Mouse (Mus musculus) kidney, embryonic 16.5 days (tissue): ENCODE data around the gene Zfp652. TPM values are rescaled to one million over a fixed set of nuclear protein-coding genes. Genes with fewer than 3 reads are reported as not detected.
A peak's percentile ranks its signal among the peaks of the same experiment; 100 is the strongest.

Experiments used
- ATAC-seq: fragments of 200-750 bp; cut with Nextera tagmentation; 2 replicates; pipeline ENCODE4 v1.8.0; 2017; ENCODE audit warnings: moderate TSS enrichment; ENCODE audit not compliant: low FRiP score, low TSS enrichment
- H3K27ac ChIP-seq: fragments of 300-500 bp; sonication (generic); 2 replicates; pipeline ENCODE4 v1.5.1; 2014; ENCODE audit warnings: low read length
- H3K27me3 ChIP-seq: fragments of 300-500 bp; sonication (generic); 2 replicates; pipeline ENCODE4 v1.6.1; 2014; ENCODE audit warnings: low read length, control low read depth, mixed read lengths; ENCODE audit not compliant: insufficient read depth
- H3K36me3 ChIP-seq: fragments of 300-500 bp; sonication (generic); 2 replicates; pipeline ENCODE4 v1.6.1; 2014; ENCODE audit warnings: low read length, control low read depth, mixed read lengths; ENCODE audit not compliant: insufficient read depth
- H3K4me1 ChIP-seq: fragments of 300-500 bp; sonication (generic); 2 replicates; pipeline ENCODE4 v1.6.1; 2014; ENCODE audit warnings: low read length, control low read depth, mixed read lengths; ENCODE audit not compliant: insufficient read depth
- H3K4me2 ChIP-seq: fragments of 300-500 bp; sonication (generic); replicated peaks from 2 replicates; pipeline ENCODE4 v1.6.1; 2014; ENCODE audit warnings: low read depth, low read length
- H3K4me3 ChIP-seq: fragments of 300-500 bp; sonication (generic); 2 replicates; pipeline ENCODE4 v1.5.1; 2014; ENCODE audit warnings: mild to moderate bottlenecking, low read length
- H3K9ac ChIP-seq: fragments of 300-500 bp; sonication (generic); replicated peaks from 2 replicates; pipeline ENCODE4 v1.6.1; 2014; ENCODE audit warnings: low read length
- H3K9me3 ChIP-seq: fragments of 300-500 bp; sonication (generic); 2 replicates; pipeline ENCODE4 v1.6.1; 2016; ENCODE audit warnings: low read length, control low read depth
- WGBS: fragments of 180-500 bp; shearing (Covaris S2); extraction: QIAGEN DNeasy Blood & Tissue Kit; methylation state at CpG from one replicate; pipeline ENCODE4 v1.1.7; 2014; 5-methylcytosine and 5-hydroxymethylcytosine counted together
- polyA plus RNA-seq: library from polyadenylated mRNA; unstranded; fragments of >200 nt; fragmentation: Nextera tagmentation; extraction: Ambion mirVana; gene quantifications from 2 replicates; pipeline ENCODE4 v1.2.1, GENCODE M21; 2015

Gene Zfp652
- polyA plus RNA-seq, 1 experiment from 2014 or later, result 24.0 TPM

- H3K4me3 ChIP-seq, result no peak overlapping the region
- H3K4me2 ChIP-seq, result no peak overlapping the region
- no peaks in the 10 kb centered on the region for H3K36me3 ChIP-seq
- peaks cover 12% of the 10 kb centered on the region for H3K4me1 ChIP-seq
- ATAC-seq, result no peak
- WGBS, result 82% methylated on average over 4 of the region's 4 CpGs
- peaks cover 3% of the 10 kb centered on the region; the same call in 1 of the 2 replicates for H3K9me3 ChIP-seq
- H3K27me3 ChIP-seq, result no peaks in the 10 kb centered on the region
- H3K9ac ChIP-seq, result no peak overlapping the region
- H3K27ac ChIP-seq, result no peak overlapping the region
Measured at GRCm38 (mm10) chr11:95857306-95857705, 144.8 kb downstream of the Zfp652 start.

GRCm38 (mm10) chr11:95857716-95858527 lies 145.4 kb downstream of the Zfp652 start:
- Histone ChIP-seq H3K4me3 (peak overlapping the region; percentile 82), H3K9ac (peak overlapping the region; percentile 76), H3K4me2 (peak overlapping the region; percentile 96), H3K27ac (peak overlapping the region; percentile 98), H3K9me3 (peaks cover 3% of the 10 kb centered on the region; the same call in 1 of the 2 replicates), H3K27me3 (no peaks in the 10 kb centered on the region), H3K36me3 (no peaks in the 10 kb centered on the region), H3K4me1 (peaks cover 12% of the 10 kb centered on the region)
- 18% methylated on average over 21 of the region's 21 CpGs for WGBS
- no peak for ATAC-seq

GRCm38 (mm10) chr11:95858528-95859467 lies 146.3 kb downstream of the Zfp652 start:
- peaks cover 3% of the 10 kb centered on the region; the same call in 1 of the 2 replicates for H3K9me3 ChIP-seq
- H3K27ac ChIP-seq, result peak overlapping the region; percentile 98
- peak overlapping the region; percentile 82 for H3K9ac ChIP-seq
- under 1% methylated on average over 58 of the region's 58 CpGs for WGBS
- peaks cover 12% of the 10 kb centered on the region for H3K4me1 ChIP-seq
- H3K27me3 ChIP-seq, result no peaks in the 10 kb centered on the region
- H3K36me3 ChIP-seq, result no peaks in the 10 kb centered on the region
- H3K4me3 ChIP-seq, result peak overlapping the region; percentile 82
- peak overlapping the region; percentile 96 for H3K4me2 ChIP-seq
- ATAC-seq, result peak; percentile 99

GRCm38 (mm10) chr11:95859468-95859855 lies 147.0 kb downstream of the Zfp652 start:
- WGBS, result under 1% methylated on average over 35 of the region's 35 CpGs
- no peaks in the 10 kb centered on the region for H3K36me3 ChIP-seq
- peak overlapping the region; percentile 98 for H3K27ac ChIP-seq
- peak; percentile 52 for ATAC-seq
- peak overlapping the region; percentile 82 for H3K9ac ChIP-seq
- peak overlapping the region; percentile 82 for H3K4me3 ChIP-seq
- peaks cover 12% of the 10 kb centered on the region for H3K4me1 ChIP-seq
- 0 out of 2 replicates have a peak, but pooled peaks cover under 1% of the 10 kb centered on the region for H3K9me3 ChIP-seq
- no peaks in the 10 kb centered on the region for H3K27me3 ChIP-seq
- H3K4me2 ChIP-seq, result peak overlapping the region; percentile 96

GRCm38 (mm10) chr11:95860071-95860490 lies 147.6 kb downstream of the Zfp652 start:
- Histone ChIP-seq H3K4me2 (peak overlapping the region; percentile 96), H3K36me3 (no peaks in the 10 kb centered on the region), H3K4me1 (peaks cover 12% of the 10 kb centered on the region), H3K27me3 (no peaks in the 10 kb centered on the region), H3K27ac (no peak overlapping the region), H3K9me3 (no peaks in the 10 kb centered on the region), H3K9ac (peak overlapping the region; percentile 82), H3K4me3 (peak overlapping the region; percentile 82)
- no peak for ATAC-seq
- 18% methylated on average over 3 of the region's 3 CpGs for WGBS

GRCm38 (mm10) chr11:95861397-95861796 lies 148.9 kb downstream of the Zfp652 start:
- ATAC-seq, result no peak
- Histone ChIP-seq H3K4me2 (no peak overlapping the region), H3K4me1 (peaks cover 12% of the 10 kb centered on the region), H3K27me3 (no peaks in the 10 kb centered on the region), H3K4me3 (no peak overlapping the region), H3K36me3 (no peaks in the 10 kb centered on the region), H3K9ac (no peak overlapping the region), H3K27ac (no peak overlapping the region), H3K9me3 (no peaks in the 10 kb centered on the region)
- WGBS, result 92% methylated on average over 8 of the region's 8 CpGs

- H3K4me2 ChIP-seq, result no peak overlapping the region
- no peaks in the 10 kb centered on the region for H3K9me3 ChIP-seq
- no peak overlapping the region for H3K4me3 ChIP-seq
- H3K9ac ChIP-seq, result no peak overlapping the region
- WGBS, result 82% methylated on average over 4 of the region's 4 CpGs
- H3K27me3 ChIP-seq, result no peaks in the 10 kb centered on the region
- no peak for ATAC-seq
- H3K27ac ChIP-seq, result no peak overlapping the region
- H3K4me1 ChIP-seq, result no peaks in the 10 kb centered on the region
- no peaks in the 10 kb centered on the region for H3K36me3 ChIP-seq
Measured at GRCm38 (mm10) chr11:95869442-95869841, 157.0 kb downstream of the Zfp652 start.

GRCm38 (mm10) chr11:95869918-95870470 lies 157.5 kb downstream of the Zfp652 start:
- H3K9ac ChIP-seq, result no peak overlapping the region
- H3K4me3 ChIP-seq, result no peak overlapping the region
- H3K27me3 ChIP-seq, result no peaks in the 10 kb centered on the region
- H3K4me2 ChIP-seq, result no peak overlapping the region
- H3K27ac ChIP-seq, result no peak overlapping the region
- WGBS, result 72% methylated on average over 6 of the region's 6 CpGs
- no peaks in the 10 kb centered on the region for H3K36me3 ChIP-seq
- H3K4me1 ChIP-seq, result no peaks in the 10 kb centered on the region
- ATAC-seq, result no peak
- no peaks in the 10 kb centered on the region for H3K9me3 ChIP-seq

GRCm38 (mm10) chr11:95875804-95876203 lies 163.3 kb downstream of the Zfp652 start:
- H3K4me1 ChIP-seq, result no peaks in the 10 kb centered on the region
- no peak for ATAC-seq
- H3K4me3 ChIP-seq, result no peak overlapping the region
- H3K27me3 ChIP-seq, result no peaks in the 10 kb centered on the region
- H3K36me3 ChIP-seq, result no peaks in the 10 kb centered on the region
- H3K9ac ChIP-seq, result no peak overlapping the region
- WGBS, result 31% methylated on average over 9 of the region's 9 CpGs
- no peak overlapping the region; the same call in 1 of the 2 replicates for H3K4me2 ChIP-seq
- no peaks in the 10 kb centered on the region for H3K9me3 ChIP-seq
- H3K27ac ChIP-seq, result no peak overlapping the region
